Mouse (Mus musculus): ENCODE results near the gene Phka2.

Gene Phka2

DNA sequence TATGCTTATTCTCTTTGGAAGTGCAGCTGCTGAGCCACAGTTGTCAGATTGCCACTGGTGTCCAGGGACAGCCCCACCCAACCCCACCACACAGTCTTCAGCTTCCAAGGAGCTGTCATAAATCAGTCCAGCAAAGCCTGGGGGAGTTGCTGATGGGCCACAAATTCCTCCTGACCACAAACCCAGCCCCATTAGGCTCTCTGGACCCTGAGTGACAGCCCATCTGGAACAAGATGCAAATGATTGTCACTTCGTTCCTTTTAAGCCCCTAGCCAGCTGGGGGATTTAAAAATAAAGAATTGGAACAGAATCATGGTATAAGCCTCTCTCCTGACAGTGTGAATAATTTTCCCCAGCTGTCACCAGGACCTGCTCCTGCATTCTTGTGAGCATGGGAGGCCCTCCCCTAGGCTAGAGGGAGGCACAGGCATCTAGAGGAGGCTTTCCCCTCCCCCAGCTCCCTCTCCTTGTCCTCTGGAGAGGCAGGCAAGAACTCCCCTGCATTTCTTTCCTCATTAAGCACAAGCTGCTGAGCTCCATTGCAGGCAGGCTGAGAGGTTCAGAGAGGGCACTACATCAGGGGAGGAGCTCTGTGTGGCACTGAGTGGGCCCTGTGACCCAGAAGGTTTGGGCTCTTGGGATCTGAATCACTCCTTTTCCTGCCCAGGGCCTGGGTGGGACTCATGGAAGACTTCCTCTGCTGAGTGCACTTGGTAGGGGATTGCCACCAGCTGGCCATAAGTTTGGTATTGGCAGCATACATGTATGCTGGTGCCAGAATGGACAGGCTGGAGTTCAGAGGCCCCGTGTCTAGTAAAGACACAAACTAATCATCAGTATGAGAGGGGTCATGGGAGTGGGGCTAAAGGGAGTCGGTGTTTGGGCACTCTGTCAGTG, 96.8 kb downstream of the Phka2 start:
- DNase-seq (ENCODE audit: low spot score in 2 of 2), result no peak

DNA sequence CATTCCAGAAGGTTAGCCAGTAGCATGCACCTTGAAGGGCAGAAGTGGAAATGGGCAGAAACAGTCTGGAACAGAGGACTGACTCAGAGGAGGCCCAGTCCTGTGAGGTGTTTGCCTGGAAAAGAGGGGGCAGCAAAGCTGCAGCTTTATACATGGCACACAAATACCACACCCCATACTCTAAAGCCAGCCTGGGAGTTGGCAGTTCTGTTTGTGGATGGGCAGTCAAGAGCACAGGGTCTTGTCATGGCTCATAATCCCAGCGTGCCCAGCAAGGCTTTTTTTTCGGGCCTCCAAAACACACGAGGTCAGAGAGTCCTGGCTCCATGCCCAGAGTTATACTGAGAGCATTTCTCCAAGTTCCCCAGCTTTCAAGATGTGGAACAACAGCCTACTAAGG, 99.1 kb downstream of the Phka2 start:
- DNase-seq (ENCODE audit: low spot score in 2 of 2), result no peak

DNA sequence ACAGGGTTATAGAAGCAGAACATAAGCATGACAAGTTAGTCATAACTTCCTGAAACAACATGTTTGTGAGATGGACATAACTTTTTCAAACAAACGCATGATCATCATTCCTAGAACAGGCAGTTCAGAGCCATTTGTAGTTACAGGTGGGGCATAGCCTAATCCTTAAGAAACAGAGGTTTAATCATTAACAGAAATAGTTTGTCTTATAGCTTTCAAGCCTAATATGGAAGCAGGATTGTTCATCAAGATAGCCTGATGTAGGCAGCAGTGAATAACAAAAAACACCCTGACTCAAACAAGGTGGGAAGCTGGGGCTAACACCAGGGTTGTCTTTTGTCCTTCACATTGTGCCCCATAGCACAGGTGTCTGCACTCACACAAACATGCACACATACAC, 100.8 kb downstream of the Phka2 start:
- DNase-seq (ENCODE audit: low spot score in 2 of 2), result no peak

GRCm38 (mm10) chrX:160603316-160603715, 101.3 kb downstream of the Phka2 start:
- no peak for DNase-seq (ENCODE audit: low spot score in 2 of 2)

DNA sequence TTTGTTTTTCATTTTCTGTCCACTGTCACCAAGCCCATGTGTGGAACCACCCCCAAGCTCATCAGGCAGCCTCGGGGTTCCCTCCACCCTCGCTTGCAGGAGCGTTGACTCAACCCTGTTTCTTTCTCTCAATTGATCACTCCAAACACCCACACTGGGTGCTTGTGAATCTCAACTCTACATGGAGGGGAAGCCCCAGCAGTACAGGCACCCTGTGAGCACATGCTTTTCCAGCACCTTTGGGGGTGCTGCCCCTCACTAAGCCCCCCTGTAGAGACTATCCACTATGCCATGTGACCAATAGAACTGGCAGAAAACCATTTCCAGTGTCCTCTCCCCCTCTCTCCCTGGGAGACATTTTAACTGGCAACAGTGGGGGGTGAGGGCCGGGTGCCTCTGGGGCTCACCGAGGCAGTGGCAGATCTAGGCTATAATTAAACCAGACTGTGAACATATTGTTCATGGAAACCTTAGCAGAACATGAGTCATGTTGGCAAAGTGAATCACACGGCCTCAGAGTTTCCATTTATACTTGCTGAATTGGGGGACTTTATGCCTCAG, 102.1 kb downstream of the Phka2 start:
- DNase-seq (ENCODE audit: low spot score in 2 of 2), result no peak

DNA sequence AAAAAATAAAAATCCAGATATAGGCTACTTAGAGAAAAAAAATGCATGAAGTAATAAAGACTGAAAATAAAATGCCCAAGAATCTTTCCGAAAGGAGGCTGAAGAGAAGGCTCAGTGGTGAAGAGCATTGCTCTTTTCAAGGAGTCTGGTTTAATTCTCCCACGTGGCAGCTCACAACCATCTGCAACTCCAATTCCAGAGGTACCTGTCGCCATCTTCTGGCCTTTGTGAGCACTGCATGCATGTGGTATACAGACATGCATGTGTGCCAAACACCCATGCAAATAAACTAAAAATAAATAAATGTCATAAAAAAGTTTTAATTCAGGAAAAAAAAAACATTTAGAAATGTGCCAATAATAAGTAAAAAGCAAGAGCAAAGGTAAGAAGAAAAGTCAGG, 107.9 kb downstream of the Phka2 start:
- DNase-seq (ENCODE audit: low spot score in 2 of 2), result no peak

GRCm38 (mm10) chrX:160610482-160610881, 108.5 kb downstream of the Phka2 start:
- DNase-seq (ENCODE audit: low spot score in 2 of 2), result no peak

DNA sequence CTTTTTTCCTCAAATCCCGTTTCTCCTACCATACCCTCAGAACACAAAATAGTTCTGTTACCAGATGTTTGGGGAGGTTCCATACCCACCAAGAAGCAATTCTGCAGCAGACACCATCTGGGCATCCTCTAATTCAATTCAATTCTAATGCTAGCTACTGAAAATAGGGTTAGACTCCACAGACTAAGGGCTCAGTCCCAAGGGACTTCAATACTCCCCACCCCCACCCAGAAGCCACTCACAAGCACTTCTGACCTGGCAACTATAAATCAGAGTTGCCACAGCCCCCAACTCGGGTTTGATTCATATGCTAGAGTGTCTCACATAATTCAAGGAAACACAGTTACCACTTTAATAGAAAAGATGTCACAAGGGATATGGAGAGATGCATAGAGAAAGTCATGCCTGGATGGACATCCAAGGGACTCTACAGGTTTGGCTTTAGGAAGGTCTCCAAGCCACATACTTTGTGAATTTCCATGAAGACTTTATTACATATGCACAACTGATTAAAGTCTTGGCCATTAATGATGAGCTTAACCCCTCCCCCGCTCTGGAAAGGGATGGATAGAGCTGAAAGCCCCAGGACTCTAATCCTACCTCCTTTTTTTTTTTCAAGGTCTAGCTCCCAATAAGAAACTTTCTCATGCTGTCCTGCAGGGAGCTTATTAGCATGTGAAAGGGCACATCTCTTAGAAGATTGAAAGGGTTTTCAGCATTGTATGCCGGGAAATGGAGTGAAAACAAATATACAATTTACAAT, 109.1 kb downstream of the Phka2 start:
- DNase-seq (ENCODE audit: low spot score in 2 of 2), result no peak

Measured in urinary bladder, postnatal 36 days (tissue).